Mouse (Mus musculus): Measurements from ENCODE around the gene Trappc6a. TPM values are rescaled to one million over a fixed set of nuclear protein-coding genes. Genes with fewer than 3 reads are reported as not detected.

Trappc6a gene
- total RNA-seq, 2 experiments from 2014 or later: 73.1 to 91.1 TPM

DNA sequence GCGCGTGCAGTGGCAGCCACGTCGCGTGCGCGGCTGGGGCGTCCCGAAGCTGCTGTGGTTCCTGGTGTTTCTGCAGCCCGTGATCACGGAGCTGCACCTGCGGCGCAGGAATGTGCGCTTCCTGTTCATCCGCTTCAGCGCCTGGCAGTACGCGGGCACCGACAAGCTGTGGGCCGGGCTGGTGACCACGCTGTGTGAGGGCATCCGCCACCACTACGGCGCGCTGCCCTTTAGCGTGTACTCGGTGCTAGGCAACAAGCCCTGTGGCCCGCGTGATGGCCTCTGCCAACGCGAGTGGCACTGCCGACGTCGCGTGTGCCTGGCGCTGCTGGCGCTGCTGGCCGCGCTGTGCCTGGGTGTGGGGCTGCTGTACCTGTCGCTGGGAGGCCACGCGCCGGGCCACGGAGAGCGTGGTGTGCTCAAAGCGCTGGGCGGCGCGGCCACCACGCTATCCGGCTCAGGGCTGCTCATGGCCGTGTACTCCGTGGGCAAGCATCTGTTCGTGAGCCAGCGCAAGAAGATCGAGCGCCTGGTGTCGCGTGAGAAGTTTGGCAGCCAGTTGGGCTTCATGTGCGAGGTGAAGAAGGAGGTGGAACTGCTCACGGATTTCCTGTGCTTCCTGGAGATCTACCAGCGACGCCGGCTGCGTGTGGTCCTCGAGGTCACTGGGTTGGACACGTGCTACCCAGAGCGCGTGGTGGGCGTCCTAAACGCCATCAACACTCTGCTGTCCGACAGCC, 15.0 kb downstream of the Trappc6a start:
- DNase-seq: peak; percentile 25 to 29

DNA sequence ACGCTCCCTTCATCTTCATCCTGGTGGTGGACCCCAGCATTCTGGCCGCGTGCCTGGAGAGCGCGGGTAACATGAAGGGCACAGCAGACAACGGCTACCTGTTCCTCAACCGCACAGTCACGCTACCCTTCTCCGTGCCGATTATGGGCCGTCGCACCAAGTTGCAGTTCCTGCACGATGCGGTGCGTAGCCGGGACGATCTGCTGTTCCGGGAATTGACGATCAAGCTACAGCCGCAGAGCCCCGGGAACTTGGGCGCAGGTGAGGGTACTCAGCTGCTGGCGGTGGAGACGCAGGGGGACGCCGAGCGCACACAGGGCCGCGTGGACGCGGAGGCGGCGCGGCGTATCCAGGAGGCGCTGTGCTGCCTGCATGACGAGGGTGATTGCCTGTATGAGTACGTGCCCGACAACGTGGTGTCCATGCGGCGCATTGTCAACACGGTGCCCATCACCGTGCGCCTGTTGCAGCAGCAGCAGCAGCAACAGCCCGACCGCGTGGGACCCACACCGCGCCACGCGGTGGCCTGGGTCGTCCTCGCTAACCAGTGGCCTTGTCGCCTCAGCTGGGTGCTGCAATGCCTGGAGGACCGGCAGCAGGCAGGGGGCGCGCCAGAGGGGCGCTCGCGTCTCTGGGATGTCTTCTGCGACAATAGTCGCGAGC, 15.7 kb downstream of the Trappc6a start:
- peak; percentile 65 to 75 for DNase-seq

DNA sequence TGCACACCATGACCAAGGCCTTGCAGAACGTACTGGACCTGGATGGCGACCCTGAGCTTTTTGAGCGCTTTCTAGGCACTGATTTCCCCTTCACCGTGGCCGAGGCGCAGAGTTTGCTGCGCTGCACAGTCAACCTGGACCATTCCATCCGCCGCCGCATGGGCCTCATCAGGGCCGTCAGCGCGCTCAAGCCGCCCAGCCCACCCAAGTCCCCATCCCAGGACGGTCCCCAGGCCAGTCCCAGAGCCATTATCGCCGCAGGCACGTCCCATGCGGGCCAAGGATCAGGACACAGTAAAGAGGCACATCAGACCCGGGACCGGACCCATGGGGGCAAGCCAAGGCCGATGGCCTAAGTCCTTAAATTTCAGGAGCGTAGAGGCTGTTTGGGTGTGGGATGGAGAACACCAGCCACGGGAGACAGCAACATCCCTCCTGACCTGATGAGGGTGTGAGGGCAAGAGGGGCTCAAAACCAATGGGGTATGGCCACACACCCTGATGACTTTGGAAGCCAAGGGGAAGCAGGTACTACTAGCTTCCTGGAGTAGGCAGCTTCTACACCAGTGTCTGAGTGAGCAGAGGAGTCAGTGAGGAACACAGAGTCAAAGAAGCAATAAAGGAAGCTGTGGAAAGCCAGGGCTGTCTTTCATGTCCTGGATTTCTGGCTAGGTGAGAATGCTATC, 16.4 kb downstream of the Trappc6a start:
- no peak for DNase-seq

DNA sequence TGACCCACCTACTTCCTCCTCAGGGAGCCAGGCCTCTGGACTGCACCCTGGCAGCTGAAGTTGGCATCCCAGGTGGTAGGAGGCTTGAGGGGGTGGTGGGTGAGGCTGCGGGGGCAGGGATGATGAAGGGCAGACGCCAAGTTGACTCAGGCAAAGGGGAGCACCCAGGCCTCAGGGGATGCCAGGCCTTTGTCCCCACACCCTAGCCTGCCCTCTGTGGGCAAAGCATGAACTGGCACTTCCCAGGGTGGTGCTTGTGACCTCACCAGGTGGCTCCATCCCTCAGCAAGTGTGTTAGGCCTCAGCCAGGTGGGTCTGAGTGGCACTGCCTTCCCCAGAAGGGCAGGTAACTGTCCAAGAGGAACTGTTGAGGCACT, 16.9 kb downstream of the Trappc6a start:
- no peak for DNase-seq

DNA sequence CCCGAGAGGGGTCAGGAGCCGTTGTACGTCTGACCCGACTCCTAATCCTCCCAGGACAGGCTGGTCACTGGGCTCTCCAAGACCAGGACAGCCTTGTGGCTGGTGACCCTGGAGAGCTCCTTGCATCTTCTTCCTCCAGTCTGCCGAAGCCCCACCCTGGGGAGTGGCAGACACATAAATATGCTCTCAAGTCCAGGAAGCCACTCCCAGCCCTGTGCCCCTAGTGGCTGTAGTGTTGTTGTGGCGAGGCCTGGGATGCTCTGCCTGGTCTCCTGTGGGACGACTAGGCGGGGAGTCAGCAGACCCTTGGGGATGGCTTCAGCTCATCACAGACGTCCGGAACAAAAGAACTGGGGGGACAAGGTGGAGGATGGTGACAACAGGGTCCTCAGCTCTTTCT, 22.9 kb downstream of the Trappc6a start:
- no peak for DNase-seq

DNA sequence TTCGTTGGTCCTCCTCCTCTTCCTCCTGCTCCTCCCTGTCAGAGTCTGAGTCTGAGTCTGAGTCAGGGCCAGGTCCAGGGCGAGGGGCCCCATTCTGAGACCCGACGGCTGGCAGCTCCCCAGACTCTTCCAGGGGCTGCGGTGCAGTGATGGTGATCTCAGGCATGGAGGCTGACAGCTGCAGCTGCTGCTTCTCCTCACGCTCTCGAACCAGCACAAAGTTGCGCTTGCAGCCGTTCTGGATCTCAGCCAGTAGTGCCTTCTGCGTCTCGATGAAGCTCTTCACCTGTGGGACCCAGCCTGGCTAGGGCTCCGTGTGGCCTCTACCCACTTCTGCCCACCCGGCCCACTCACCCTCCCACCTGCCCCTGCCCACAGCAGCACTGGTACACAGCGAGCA, 24.0 kb downstream of the Trappc6a start:
- no peak for DNase-seq

DNA sequence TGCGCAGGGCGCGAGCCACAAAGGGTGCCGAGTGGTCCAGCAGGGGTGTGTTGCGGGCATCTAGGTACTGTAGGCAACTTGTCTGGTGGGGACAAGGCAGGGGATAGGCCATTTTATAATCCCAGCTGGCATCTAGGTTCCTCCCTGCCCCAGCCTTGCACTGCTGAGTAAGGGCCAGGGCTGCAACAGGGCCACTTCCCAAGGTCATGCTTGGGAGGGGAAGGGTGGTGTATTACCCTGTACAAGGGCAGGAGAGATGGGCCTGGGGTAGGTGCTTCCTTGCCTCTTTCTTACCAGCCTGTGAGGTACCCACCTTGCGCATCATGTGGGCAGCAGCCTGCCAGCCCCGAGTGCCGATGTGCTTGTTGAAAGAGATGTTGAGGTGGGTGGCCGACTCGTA, 26.5 kb downstream of the Trappc6a start:
- DNase-seq: peak; percentile 25 to 51

DNA sequence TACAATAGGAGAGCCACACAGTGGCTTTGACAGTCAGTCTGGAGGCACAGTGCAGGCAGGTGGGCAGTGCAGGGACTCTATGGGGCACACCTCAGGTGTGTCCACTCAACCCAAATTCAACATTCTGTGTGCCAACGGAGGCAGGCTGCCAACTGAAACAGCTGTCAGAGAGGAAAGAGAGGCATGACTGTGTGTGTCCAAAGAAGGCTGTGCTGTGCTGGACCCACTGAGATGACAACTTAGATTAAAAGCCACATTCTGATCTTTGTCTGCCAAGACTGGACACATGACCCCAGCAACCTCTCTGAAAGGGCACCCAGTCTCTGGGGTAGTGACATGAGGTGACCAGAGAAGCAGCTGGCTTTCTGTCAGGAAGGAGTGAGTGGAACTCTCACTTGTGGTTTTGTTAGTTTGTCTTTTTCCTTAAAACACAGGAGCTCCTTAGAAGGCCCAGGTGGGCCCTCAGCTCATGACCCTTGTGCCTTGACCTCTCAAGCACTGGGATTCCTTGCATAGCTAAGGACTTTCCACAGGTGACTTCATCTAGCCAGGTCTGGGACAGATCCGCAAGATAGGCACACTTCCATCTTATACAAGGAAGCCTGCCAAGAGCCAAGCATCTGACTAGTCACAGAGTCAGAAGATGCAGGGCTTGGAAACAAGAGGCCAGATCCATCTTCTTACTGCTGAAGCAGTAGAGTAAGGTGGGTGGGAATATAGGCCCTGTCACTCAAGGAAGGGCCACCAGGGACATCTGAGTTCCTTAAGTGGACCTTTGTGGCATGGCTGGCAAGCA, 32.8 kb downstream of the Trappc6a start:
- peak in 1 of 2 experiments; percentile 39 for DNase-seq

DNA sequence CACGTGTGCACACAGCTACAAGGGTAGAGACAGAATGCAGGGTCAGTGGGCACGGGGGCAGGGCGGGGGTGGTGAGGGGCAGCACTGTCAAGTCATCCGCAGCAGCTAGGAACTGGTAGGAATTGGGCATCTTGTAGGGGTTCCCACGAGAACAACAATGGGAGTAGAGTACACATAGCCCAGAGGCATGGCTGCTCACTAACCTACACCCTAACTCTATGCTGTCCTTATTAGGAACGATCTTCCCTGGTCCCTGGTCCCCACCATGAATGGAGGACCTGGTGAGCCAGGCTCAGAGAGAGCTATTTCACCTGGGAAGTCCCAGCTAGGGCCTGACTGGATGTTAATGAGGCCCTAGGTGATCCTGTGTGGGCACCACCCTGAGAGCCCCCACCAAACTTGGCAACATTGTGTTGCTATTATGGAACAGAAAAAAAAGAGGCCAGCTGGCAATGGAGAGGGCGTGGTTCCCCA, 33.5 kb downstream of the Trappc6a start:
- DNase-seq: no peak

DNA sequence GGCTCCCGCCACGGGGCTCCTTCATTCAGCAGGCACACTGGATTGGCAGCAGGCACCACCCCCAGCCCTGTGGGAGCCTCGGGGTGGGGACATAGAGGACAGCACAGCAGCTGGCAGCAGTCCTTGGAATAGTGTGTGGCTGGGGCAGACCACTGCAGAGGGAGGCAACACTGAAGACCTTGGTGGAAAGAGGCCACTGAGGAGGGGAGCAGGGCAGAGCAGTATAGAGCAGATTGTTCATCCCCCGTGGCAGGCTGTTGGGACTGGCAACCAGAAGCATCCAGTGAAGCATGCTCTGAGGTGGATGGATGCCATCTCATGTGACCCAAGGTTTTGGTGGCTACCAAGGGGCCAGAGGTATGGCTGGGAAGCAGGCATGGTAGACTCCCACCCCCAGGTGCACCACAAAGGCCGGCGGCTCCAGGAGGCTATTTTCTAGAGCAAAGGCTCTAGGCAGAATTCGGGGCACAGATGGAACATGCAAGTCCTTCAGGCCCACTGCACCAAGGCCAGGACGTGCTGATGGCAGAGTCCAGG, 34.0 kb downstream of the Trappc6a start:
- peak; percentile 44 to 57 for DNase-seq

DNA sequence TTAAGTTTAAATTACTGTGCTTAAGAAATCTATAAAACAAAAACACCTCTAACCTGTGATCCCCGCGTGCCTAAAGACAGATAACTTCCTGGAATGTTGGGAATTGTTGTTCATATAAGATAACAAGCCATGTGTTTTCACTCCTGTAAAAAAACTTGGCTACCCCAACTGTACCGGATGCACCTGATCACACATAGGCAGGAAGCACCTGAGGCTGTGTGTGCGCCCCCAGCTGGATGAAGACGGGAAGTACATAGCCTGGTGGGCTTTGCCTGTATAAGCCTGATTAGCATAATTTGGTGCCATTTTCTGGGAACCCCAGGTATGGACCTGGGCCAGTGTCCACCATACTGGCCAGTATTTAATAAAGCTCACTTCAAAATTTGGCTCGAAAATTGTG, 35.4 kb downstream of the Trappc6a start:
- DNase-seq: no peak

DNA sequence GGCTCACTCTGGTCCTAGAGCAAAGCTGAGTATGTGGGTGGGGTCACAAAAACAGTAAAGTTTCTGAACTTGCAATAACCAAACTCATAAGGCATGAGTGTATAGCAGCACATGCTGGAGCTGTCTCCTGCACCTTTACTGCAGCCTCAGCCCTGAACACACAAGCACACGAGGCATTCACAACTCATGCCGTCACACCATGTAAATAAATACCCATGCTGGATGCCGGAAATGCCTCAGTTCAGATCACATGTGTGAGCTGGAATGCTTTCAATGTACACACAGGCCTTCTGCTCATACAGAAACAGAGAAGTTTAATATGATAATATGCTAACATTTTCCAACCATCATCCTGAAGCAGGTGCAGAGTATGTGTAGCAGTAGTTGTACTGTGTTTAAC, 37.8 kb downstream of the Trappc6a start:
- DNase-seq: no peak

DNA sequence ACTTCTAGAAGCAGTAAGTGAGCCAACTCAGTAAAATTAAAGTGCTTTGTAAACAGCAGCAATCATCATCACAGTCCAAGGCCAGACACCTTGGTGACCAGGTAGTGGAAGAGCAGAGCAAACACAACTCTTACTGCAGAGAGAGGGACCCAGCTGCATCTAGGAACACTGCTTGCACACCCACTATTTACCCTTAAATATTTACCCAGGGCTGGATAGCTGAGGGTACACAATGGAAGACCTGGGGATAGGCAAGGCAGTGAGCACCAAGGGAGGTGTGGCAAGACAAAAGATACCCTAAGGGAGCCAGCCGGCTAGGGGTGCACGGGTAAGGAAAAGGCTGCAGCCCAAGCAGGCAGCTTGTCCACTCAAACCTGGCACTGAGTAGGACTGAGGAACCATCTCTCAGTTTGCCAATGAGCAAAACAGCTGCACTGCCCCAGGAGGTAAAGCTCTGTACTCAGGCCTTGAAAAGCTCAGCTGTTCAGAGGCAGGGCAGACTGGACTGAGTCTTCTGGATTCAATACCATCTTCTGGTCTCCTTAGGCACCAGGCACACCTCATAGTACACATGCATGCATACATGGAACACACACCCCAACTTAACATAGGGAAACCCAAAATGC, 39.3 kb downstream of the Trappc6a start:
- DNase-seq: no peak

DNA sequence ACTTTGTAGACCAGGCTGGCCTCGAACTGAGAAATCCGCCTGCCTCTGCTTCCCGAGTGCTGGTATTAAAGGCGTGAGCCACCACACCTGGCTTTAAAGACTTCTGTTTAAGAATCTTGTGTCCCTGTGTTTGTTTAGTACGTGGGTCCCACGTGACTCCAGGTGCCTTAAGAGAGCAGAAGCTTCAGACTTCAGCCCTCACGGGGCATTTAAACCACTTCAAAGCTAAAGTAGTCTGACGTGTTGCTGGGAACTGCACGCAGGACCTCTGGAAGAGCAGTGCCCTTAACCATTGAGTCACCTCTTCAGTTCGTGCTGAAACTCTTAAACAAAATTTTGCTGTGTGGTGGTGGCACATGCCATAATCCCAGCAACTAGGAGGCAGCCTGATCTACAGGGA, 41.2 kb downstream of the Trappc6a start:
- DNase-seq: no peak

DNA sequence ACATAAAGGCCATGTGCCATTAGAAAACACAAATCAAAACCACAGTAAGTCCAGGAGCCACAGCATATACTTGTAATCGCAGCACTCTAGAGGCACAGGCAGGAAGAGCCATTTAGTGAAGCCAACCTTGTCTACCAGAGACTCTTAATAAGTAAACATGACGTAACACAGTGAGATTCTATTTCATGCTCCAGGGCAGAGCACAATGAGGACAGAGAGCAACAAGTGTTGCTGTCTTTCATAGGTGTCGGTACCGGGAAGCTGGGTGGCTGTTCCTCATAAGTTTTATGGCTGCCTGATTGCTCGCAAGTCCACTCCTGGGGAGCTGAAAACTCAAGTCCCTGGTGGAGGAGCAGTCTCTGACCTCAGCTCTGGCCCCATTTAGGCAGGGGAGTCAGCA, 43.4 kb downstream of the Trappc6a start:
- no peak for DNase-seq

DNA sequence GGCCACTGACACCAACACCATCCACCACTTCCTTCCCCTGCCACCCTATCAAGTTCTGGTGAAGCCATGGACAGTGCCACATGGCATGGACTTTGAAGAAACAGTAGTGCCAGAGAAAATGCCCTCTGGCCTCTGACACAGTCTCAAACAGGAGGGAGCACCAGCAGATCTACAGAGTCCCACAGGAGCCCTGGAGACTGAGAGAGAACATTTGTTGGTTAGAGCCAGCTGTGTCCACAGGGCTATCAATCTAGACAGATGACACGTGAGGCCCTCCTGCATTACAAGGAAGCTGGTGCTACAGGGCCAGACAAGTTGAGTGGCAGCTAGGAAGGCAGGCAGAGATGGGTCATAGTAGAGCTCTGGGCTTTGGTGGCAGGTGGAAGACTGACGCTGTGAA, 44.2 kb downstream of the Trappc6a start:
- peak in 1 of 2 experiments; percentile 30 for DNase-seq

DNA sequence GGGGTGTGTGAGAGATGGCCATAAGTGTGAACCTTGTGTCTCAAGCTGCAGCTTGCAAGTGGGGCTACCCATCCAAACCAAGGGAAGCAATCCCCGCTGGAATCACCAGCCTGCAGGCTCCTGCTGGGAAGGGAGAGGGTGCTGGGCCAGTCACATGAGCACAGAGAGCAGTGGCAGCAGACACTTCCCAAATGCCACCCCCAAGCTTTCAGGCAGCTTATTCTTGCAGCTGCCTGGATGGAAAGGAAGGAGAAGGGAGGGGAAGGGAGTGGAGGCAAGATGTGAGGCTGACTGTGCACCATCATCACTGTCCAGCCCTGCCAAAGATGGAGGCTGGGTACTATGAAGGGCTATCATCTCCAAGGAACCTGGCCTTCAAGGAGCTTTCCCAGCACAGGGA, 46.0 kb downstream of the Trappc6a start:
- no peak for DNase-seq

DNA sequence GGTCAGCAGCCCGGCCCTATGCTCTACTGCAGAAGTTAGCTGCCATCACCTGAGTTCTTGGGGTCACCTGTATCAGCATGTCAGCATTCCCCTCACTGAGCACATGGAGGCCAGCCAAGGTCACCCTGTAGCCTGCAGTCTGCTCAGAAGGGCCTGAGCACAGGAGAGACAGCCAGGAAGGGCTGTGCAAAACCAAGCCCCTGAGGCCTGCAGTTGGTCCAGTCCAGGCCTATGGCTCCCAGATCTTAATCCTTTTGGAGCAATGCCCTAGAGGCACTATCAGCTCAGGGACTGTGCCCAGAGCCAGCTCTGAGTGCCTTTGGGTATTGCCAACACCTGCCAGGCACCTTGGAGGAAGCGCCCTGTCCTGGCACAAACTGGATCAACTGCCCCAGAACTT, 48.9 kb downstream of the Trappc6a start:
- no peak for DNase-seq

DNA sequence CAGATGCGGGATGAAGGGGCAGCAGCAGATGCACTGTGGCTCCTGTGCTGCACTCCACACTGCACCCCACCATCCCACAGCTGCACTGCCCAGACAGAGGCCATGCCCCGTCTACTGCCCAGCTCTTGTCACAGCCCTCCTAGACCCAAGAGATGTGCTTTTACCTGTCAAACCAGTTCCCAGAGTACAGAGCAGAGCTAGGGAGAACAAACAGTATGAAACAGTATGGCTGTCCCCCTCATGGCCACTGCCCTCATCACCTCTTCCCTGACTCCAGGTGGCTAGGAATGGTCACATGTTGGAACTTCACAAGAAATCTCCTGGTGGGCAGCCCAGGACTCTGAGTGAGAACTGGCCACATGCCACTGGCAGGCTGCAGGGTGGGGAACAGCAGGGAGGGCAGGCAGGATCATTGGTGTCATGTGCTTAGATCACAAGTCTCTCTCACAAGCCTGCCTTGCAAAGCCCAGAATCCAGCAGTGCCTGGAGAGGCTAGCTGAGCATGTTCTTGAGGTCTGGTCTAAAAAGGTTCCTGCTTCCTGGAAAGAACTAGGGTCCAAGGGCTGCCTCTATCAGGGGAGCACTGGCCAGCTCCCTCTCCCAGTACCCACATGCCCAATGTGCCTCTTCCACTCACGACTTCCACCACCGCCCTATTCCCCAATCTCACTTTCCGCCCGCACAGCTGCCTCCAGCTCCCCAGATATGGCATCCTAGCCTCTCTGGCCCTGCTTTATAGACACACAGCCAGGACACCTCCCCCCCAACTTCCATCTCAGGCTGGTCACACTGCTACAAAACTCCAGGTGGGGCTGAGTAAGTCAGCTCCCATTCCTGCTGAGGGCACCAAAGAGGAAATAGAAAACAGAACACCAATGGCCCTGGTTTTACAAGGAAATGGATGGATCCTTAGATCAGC, 50.0 kb downstream of the Trappc6a start:
- DNase-seq: no peak

DNA sequence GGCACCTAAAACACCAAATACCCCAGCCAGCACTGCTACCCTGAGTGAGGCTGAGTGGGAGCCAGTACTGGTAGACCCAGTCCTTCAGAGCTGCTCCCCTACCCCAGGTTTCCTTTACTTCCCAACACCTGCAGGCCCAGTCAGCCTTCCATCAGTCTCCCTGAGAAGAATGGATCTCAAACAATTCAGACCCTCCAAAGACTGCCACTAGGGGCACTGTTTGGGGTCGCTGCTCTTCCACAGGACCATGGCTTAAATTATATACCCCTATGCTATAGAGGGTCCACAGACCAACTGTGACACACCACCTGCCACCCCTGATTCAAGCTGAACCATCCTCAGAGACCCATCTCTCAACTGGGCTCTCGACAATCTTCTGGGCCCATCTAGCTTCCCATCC, 50.8 kb downstream of the Trappc6a start:
- DNase-seq: no peak
